Mouse (Mus musculus): ENCODE measurements around the gene Chrm3.
A peak's percentile ranks its signal among the peaks of the same experiment; 100 is the strongest.

Gene Chrm3

DNA sequence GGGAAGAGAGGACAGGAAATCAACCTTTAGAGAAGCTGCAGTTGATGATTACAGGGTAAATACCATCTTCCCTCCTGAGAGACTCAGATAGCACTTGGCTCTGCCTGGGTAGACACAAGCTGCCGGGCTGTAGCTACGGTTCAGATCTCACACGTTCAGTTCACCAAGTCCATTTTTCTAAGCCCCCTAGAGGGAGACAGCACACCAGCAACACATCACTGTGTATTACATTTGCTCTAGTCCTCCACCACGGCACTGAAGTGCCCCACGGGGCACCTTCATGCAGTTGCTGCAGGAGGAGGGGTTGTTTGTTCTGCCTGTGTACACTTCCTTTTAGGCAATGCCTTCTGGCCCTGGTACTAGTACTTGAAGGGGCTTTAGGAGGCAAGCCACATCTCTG is 289.5 kb downstream of the Chrm3 start:
- peak; percentile 93 for ATAC-seq (ENCODE audit: low TSS enrichment)

DNA sequence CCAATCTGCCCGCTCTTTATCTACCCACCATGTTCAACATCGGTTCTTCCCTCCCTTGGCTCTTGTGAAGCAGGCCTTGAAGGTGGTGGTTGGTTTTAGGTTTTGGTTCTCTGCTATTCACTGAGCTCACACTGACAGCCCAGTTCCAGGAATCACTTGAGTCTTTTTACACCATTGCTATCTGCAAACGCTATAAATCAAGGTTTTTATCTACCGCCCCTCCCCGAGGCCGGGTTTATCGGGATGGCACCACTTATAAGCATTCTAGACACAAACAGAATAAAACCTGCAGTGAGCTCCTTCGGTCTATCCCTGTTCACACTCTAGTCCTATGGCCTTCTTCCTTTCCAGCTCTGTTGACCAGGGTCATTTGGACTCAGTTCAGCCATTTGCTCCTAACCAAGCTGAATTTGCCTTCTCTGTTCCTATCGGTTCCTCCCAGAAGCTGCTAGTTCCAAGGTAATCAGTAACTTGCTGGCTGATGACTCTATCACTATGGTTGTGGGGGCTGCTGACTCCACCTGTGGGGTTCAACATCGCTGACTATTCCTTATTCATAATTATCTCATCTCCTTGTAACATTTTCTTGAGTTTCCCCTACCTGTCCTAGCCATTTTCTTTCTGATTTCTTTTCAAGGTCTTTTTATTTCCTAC is 291.6 kb downstream of the Chrm3 start:
- ATAC-seq (ENCODE audit: low TSS enrichment): no peak

DNA sequence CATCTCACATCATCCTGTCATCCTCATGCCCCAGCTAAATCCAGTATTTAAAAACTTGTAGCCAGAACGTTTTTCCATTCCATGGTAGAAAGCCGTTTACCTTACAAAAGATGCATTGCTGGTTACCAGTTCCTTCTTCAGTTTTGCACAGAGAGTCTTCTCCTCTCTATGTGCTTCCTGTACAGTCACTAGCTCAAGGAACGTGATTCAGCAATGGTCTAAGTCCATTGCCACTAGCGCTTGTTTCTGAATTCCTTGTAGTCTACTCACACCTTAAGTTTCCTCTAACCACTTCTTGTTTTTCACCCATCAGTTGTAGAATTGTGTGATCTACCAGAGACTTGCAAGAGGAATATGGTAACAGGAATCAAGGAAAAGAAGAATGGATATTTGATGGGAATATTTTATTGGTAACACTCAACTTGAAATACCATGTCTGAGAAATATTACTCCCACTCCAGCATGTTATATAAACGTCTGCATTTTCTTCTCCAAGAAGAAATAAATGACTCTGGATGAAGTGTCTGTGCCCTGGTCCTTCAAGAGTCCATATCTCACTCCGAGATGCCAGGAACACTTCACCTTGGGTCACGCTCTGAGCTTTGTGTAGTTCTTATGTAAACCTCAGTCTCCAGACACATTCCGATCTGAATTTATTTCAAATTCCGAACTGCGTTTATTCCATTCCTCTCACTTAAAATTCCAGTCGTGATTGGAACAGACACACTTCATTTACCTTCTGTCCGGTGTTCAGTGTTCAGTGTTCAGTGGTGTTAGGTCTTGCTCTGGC is 293.6 kb downstream of the Chrm3 start:
- no peak for ATAC-seq (ENCODE audit: low TSS enrichment)

DNA sequence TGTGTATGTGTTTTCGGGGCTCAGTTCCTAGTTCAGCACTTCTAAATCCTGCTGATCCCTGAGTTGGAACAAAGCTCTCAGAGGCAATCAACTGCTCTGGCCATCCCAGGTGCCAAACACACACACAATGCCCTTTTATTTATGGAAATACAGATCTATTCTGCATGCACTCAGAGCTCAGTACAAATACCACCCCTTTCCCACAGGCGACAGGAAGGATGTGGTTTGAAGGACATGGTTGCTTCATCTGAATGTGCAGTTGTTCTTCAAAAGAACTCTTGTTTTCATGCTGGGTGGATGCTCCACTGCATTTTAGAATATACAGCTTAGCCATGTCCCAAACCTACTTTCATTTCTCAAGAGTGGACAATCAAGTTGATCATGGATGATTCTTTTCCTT is 294.9 kb downstream of the Chrm3 start:
- no peak for ATAC-seq (ENCODE audit: low TSS enrichment)

DNA sequence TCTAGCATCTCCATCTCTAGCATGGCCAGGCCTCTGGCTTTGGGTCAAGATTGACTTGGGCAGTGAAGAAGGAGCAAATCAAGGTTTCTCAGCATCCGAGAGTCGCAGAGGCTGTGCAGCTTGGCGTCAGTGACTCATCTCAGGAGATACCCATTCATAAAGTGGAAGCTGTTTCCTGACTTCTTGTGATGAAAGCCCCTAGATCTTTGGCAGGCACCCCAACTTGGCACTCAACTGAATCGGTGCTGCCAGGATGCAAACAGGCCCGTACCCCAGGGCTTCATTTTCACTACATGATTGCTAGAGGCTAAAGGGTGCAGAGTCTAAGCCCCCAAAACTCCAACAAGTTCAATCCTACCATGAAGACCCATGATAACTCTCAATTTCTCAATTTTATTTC is 298.0 kb downstream of the Chrm3 start:
- ATAC-seq (ENCODE audit: low TSS enrichment): no peak

DNA sequence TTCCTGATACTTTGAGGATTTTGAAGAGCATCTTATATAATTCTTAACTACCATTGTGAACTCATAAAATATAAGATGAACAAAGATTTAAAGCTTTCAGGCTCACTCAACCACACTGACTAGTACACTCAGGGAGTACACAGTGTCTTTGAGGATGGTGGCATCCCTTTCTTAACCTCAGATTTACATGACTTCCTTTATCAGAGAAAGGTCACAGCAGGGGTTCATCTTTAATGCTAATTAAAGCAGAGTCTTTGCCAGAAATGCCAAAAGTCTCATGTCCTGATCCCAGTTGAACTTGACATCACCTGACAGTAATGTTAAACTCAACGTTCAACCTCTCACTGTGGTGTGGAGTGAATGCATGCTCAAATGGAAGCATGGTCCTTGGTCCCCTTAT is 301.7 kb downstream of the Chrm3 start:
- no peak for ATAC-seq (ENCODE audit: low TSS enrichment)

DNA sequence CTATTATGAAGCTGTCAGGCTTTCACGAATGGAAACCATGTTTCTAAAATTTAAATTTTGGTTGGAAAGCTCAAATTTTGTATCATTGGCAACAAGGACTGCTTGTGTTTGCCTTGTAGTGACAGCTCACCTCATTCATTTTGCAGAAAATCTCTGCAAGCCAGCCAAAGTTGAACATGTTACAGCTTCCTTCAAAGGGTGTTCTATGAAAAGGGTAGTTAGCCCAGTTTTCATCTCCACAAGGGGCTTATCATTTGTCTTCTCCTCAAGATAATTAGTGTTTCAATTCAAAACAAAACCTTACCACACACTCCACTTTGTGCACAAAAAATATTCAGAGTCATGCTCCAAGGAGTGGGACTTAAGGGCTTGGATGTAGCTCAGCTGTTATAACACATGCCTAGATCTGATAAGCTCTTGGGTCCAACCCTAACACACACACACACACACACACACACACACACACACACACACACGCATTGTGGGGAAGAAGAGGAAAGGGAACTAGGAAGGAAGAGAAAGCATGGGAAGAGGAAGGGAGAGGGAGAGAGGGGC is 302.9 kb downstream of the Chrm3 start:
- ATAC-seq (ENCODE audit: low TSS enrichment): no peak

DNA sequence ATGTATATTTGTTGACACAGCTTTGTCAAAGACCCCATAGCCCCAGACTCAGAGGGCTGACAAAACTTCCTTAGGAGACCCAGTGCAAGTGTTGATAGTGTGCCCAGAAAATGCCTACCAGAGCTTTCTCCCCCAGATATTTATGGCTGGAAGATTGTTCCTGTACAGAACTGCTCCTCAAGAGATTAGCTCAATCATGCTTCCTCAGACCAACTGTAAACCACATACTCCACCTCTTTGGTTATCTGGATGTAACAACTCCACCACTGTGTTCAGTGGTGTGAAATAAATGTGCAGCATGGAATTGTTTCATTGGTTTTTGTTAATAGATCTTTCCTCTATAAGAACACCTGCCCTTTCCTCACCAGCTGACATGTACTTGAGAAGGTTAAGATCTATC is 306.6 kb downstream of the Chrm3 start:
- no peak for ATAC-seq (ENCODE audit: low TSS enrichment)

DNA sequence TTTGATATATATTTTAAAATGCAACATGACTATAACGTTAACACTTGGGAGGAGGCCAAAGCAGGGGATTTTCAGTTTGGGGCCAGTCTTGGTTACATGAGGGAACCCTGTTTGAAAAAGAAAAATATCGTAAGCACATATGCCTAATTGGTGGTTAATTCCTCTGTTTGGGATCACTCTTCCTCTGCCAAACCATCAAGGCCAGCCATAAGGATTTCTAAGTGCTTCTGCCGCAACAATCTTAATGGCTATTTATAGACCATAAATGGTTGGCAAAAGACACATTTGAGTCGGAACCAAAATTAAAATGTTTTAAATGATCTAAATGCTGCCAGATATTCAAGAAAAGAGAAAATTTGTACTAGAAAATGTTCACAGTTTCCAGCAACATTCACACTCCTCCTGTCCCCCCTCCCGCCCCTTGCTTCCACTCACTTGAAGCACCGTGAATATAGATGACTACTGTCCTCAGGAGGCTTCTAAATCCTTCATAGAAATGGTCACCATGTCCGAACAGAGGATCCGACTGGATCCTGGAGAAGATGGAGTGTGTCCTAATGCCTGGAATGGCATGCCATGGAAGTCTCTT is 307.3 kb downstream of the Chrm3 start:
- peak; percentile 75 for ATAC-seq (ENCODE audit: low TSS enrichment)

DNA sequence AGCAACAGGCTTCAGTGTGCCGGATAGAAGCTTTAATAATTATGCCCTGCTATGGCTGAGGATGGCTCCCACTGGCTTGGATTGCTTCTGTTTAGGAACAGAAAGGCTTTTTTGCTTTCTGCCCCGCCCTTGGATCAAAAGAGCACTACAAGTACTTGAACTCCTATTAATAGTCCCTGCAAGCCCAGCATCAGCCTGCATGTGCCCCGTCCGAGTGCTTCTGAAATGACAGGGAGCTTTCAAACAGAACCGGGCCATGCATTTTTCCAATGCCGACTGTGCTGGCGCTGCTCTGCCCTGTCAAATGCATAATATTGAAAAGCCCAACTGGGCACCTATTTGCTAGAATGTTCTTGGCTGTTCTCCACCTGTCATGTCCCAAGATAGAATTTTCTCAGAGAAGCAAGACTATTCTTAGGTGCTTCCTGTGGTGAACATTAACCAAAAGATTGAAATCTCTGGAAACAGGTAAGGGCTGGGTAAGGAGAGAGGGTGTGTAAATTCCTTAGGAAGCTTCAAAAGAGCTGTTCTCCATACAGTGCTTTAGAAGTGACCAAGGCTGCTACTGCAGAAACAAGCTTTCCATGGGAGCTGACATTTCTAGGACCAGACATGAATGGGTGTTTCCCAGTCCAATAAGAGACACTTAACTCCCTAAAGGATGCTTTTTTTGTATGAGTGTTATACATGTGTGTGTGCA is 314.8 kb downstream of the Chrm3 start:
- ATAC-seq (ENCODE audit: low TSS enrichment): no peak

DNA sequence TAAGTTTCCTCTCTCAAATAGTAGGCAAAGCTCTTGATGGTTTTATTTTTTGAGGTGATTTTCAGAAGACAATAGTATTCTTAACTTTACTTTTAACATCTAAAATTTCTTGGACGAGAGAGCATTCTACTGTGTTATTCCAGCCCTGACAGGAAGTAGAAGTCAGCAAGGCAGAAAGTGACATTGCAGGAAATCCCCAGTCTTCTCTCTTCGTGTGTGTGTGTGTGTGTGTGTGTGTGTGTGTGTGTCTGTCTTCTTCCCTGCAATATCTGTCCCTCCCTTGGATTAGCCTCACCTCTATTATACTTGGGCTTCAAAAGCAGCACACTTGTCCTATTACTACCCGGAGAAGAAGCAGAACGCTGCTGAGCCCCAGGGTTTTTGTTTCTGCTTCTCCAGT is 316.6 kb downstream of the Chrm3 start:
- ATAC-seq (ENCODE audit: low TSS enrichment): no peak

DNA sequence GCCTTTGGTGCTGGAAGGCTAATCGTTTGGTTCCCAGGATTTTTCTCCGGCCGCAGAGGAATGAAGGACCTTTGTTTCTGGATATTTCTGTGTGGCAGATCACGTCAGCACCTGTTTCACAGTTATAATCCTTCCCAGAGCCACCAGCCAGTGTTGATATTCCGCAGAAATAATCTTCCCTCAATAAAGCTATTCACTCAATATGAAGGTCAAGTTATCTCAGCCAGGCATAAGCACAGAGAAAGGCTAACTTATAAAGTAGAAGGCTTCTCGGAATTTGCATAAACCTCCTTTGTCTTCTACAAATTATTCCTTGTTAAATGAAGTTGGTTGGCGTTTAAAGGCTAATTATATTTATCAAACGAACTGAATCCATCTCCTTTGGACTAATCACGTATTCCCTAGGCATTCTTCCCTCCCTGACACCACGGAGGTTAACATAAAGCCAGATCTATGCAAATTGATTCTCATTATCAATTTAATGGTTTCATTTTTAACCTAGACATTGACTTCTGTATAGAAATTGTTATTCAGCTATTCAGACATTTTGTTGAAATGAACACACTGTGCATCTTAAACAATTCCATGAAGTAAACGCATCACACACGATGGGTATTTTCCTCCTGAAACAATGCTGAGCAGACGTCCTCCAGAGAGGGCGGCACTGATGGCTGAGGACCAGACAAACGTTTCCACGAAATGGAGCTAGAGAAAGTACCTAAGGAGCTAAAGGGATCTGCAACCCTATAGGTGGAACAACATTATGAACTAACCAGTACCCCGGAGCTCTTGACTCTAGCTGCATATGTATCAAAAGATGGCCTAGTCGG is 326.9 kb downstream of the Chrm3 start:
- ATAC-seq (ENCODE audit: low TSS enrichment): no peak

DNA sequence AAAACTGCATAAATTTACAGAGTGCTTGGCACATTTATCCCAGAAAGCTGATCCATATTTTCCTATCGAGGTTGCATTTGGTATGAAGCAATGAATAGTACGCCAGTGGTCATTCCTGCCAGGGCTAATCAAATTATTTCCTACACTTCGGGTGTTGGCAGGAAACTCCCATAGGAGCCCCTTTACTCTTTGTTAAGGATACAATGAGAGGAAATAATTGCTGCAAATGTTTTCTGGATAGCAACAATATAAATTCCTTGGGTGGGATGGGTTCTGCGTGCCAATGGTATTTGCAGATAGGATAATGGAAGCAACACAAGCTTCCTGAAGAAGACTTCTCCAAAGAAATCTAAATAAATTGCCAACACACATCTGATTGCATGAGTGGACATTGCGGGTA is 329.1 kb downstream of the Chrm3 start:
- no peak for ATAC-seq (ENCODE audit: low TSS enrichment)

DNA sequence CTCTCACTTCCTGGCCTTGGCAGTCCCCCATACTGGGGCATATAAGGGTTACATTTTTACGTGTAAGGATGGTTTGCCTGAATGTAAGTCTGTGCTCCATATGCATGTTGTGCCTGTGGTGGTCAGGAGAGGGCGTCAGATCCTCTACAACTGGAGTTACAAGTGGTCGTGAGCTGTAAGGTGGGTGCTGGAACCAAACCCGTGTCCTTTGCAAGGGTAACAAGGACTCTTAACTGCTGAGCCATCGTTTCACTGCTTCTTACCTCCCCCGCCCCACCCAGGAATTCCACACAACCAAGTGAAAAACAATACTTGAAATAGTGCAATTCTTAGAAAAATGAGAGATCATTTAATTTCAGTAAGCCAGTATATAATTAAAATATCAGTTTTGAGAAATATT is 330.7 kb downstream of the Chrm3 start:
- no peak for ATAC-seq (ENCODE audit: low TSS enrichment)

DNA sequence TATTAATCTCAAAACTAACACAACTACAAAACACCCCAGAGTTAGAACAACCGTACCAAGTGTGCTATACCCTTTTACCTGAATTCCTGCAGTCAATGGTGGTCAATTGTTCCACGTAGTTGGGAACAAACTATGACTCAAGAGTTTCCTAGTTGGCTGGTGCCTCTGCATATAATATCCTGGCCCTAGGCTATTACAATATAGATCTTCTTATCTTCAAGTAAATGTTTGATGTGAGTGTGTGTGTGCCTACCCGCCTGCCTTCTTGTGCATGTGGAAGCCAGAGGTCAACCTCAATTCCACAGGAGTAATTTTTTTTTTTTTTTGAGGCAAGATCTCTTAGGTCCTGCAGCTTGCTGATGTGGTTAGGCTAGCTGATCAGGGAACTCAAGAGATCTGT is 335.5 kb downstream of the Chrm3 start:
- no peak for ATAC-seq (ENCODE audit: low TSS enrichment)

DNA sequence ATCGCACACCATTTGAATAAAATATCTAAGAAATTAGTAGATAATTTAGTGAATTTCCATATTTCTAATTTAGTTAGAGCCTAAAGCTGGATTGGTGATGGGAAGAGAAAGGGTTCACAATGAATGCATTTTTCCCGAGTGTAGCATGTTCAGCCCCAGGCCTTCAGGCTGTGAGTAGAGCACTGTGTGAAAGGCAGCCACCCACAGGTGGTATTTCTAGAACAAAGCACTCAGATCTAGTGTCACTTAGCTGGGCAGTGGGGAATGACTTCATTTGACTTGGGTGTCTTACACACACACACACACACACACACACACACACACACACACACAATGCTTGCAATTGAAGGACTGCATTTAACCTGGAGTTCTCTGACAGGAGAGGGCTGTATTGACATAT is 337.5 kb downstream of the Chrm3 start:
- peak; percentile 60; the same call in 1 of the 2 replicates for ATAC-seq (ENCODE audit: low TSS enrichment)

DNA sequence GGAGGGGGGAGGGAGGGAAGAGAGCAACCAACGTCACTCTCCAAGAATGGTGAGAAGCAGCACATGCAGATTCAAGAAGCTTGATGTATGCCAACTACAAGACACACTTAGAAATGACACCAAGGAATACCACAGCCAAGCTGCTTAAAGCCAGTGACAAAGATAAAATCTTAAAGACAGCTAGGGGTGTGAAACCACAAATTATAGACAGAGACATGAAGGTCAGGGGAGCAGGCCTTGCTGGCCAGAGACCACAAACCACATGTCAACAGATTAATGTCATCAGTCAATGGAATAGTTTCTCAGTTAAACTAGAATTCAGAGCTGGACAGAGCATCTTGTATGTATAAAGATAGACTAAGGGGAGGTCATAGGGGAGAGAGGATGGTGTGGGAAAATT is 341.4 kb downstream of the Chrm3 start:
- ATAC-seq (ENCODE audit: low TSS enrichment): peak; percentile 53; the same call in 1 of the 2 replicates

DNA sequence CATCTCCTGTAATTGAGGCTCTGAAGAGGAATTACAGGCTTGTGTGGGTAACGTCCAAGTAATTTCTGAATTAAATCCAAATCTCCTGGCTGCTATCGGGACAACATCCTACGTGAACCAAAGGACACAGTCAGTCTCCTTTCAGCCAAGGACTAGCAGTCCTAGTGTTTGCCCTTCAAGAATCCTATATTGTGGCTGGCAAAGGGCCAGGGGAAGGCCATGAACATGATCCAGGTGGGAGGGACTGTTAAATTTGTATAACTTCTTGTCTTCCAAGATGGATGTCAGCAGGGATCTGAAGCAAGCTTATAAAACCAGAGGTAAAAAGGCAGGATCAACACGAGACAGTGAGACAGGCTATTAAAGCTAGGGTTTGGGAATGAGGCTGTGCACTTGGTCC is 357.7 kb downstream of the Chrm3 start:
- no peak for ATAC-seq (ENCODE audit: low TSS enrichment)

DNA sequence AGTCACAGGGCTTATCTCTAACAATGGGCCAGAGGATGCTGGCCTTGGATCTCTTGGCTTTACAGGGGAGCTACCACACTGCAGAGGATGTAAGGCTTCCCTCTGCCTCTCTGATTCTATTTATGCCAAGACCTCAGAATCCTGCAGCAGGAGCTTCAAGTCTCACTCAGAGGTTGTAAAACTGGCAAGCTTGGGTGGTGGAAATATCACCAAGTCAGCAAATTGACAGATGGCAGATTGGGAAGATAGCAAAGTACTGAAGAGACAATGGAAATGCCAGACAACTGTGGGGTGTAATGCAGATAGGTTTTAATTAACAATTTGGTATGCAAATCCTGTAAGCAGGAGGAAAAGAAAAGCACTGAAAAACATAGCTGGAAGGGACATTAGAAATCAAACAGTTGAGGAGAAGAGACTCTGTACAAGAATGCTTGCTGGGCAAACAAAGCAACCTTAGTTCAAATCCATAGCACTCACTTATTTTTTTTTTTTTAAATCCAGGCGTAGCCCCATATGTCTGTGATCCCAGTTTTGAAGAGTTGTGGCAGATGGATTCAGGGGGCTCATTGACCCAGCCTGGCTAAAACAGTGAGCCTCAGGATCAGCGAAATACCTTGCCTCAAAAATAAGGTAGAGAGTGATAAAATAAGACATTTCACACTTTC is 362.9 kb downstream of the Chrm3 start:
- peak; percentile 66 for ATAC-seq (ENCODE audit: low TSS enrichment)

DNA sequence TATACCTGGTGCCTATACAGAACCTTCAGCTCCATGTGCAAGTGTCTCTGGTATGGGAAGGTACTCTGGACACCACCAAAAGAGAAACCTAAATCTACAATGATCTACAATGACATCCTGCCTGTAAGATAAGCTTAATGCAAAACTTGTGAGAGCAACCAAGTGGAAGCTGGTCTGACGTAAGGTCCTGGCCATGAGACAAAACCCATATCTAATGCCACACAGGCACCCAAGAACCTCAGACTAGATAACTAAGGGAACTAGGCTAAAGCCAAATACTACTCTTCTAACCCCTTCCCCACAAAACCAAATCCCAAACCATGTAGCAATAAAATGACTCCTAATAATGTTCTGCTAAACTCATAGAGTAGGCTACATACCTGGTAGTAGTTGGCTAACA is 364.8 kb downstream of the Chrm3 start:
- ATAC-seq (ENCODE audit: low TSS enrichment): no peak

DNA sequence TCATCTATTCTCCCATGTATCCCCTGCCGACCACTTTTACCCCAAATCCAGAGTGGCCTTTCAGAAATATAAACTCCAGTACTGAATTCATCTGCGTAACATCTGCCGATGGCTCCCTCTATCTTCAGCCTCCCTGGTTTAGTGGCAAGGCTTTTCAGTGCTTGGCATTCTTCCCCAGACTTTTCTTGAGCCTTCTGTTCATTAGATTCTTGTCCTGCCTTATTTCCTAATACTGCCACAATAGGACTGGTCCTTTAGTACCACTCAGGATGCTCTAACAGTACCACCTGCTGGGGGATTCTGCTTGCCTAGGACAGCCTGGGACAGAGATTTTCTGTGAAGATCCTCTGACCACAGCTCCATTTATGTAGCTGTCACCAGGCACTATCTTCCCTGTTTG is 367.1 kb downstream of the Chrm3 start:
- 0 out of 2 replicates have a peak, but pooled peaks have one; percentile 8 for ATAC-seq (ENCODE audit: low TSS enrichment)

All from frontal cortex, adult (tissue).